Mouse (Mus musculus) lung, adult 2 months (tissue): ENCODE results near the gene Gm47791. TPM values are rescaled to one million over a fixed set of nuclear protein-coding genes. Genes with fewer than 3 reads are reported as not detected.

Source experiments
- DNase-seq: peaks from one replicate; pipeline ENCODE4 v3.0.0; 2022
- H3K4me1 ChIP-seq: fragments of 200-500 bp; 2 replicates; pipeline ENCODE4 v1.6.1; 2011; ENCODE audit warnings: low read length; ENCODE audit not compliant: control insufficient read depth, insufficient read depth
- H3K4me3 ChIP-seq: fragments of 200-500 bp; replicated peaks from 2 replicates; pipeline ENCODE3; 2011; ENCODE audit warnings: low read depth, mild to moderate bottlenecking, control low read depth, low read length; ENCODE audit errors: extremely low read depth
- CTCF ChIP-seq: fragments of 200-500 bp; IDR thresholded peaks from 2 replicates; pipeline ENCODE4 v1.5.1; 2011; ENCODE audit warnings: mild to moderate bottlenecking, low read length, control low read depth; ENCODE audit not compliant: insufficient read depth
- POLR2A ChIP-seq: fragments of 200-500 bp; IDR thresholded peaks from 2 replicates; pipeline ENCODE4 v1.6.1; 2011; ENCODE audit warnings: low read depth, mild to moderate bottlenecking, control low read depth, low read length, borderline replicate concordance; ENCODE audit errors: extremely low read depth
- WGBS: fragments of 180-500 bp; shearing (Covaris S2); methylation state at CpG from one replicate; pipeline ENCODE4 v1.1.7; 2018; 5-methylcytosine and 5-hydroxymethylcytosine counted together
- polyA plus RNA-seq: library from polyadenylated mRNA; depleted of rRNA; stranded (reverse); fragments of >200 nt; gene quantifications from 2 replicates; pipeline ENCODE4 v1.2.3, GENCODE M21; 2012

The Gm47791 gene
- polyA plus RNA-seq, 1 experiment, result not detected

DNA sequence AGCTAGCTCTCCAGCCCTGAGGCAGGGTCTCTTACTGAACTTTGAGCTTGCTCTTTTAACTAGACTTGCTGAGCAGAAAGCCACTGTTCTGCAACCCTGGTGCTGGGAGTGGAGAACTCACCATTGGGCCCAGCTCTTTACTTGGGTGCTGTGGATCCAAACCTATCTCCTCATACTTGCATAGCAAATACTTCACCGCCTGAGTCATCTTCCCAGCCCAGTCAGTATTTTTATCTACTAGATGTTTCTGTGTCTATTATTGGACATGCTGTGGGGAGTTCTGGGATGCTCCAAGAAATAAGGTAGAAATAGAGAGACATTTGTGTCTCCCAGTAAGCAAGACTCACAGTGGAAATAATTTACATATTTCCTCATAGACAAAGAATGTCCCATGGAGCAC is 33.0 kb upstream of the Gm47791 start:
- Histone ChIP-seq H3K4me3 (no peak overlapping the region), H3K4me1 (no peaks in the 10 kb centered on the region)
- no peak for TF ChIP-seq POLR2A
- 94% methylated on average over 1 of the region's 1 CpGs for WGBS
- DNase-seq, result no peak

GRCm38 (mm10) chr1:82803608-82804007 is 32.6 kb upstream of the Gm47791 start:
- peak; percentile 49 for TF ChIP-seq CTCF
- TF ChIP-seq POLR2A, result no peak
- WGBS, result 80% methylated on average over 7 of the region's 7 CpGs
- Histone ChIP-seq H3K4me1 (peaks cover 2% of the 10 kb centered on the region; the same call in 1 of the 2 replicates), H3K4me3 (no peak overlapping the region)
- DNase-seq, result no peak

GRCm38 (mm10) chr1:82801105-82801783 is 30.2 kb upstream of the Gm47791 start:
- TF ChIP-seq POLR2A, result no peak
- no peak for TF ChIP-seq CTCF
- H3K4me3 ChIP-seq, result no peak overlapping the region
- no peak for DNase-seq
- WGBS, result 75% methylated on average over 12 of the region's 12 CpGs
- peaks cover 8% of the 10 kb centered on the region for H3K4me1 ChIP-seq

- WGBS, result 56% methylated on average over 4 of the region's 4 CpGs
- Histone ChIP-seq H3K4me3 (no peak overlapping the region), H3K4me1 (peaks cover 11% of the 10 kb centered on the region)
- DNase-seq, result no peak
- TF ChIP-seq POLR2A, result no peak
- TF ChIP-seq CTCF, result no peak
Measured at GRCm38 (mm10) chr1:82798922-82799321, 27.9 kb upstream of the Gm47791 start.

- 31% methylated on average over 5 of the region's 5 CpGs for WGBS
- Histone ChIP-seq H3K4me1 (peaks cover 11% of the 10 kb centered on the region), H3K4me3 (no peak overlapping the region)
- TF ChIP-seq CTCF (no peak), POLR2A (no peak)
- DNase-seq, result no peak
Measured at GRCm38 (mm10) chr1:82798304-82798703, 27.3 kb upstream of the Gm47791 start.

GRCm38 (mm10) chr1:82797088-82797487 is 26.0 kb upstream of the Gm47791 start:
- H3K4me1 ChIP-seq, result peaks cover 11% of the 10 kb centered on the region
- DNase-seq, result no peak
- no peak for TF ChIP-seq POLR2A
- TF ChIP-seq CTCF, result no peak
- 87% methylated on average over 4 of the region's 4 CpGs for WGBS
- no peak overlapping the region for H3K4me3 ChIP-seq

DNA sequence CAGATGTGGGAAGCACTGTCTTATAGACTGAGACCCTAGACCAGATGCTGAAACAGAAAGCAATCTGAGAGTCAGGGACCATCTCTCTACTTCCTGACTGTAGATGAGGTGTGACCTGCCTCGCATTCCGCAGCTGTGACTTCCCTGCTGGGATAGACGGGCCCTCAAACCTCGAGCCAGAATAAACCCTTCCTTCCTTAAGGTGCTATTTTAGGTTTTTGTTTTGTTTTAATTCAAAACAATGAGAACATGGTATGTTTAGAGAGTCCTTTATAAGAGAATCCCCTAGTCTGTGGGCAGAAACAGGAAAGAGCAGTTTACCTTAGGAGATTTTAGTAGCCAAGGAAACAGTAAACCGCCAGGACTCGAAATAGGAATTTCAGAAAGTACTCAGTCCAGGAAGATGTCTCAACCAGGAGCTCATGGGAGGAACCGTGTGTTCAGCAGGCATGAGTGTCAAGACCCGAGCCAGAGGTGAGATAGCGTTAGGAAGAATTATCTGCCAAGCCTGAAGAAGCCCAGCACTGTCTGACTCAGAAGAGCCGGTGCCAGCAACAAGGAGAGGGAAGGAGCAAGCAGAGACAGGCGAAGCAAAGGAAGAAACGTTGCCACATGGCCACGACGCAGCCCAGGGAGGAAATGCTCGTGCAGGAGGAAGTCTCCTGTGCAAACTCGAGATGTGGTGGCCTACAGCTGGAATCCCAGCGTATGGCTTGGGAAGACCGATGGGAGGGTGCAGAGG is 24.8 kb upstream of the Gm47791 start:
- Histone ChIP-seq H3K4me1 (peaks cover 11% of the 10 kb centered on the region), H3K4me3 (no peak overlapping the region)
- no peak for TF ChIP-seq CTCF
- no peak for TF ChIP-seq POLR2A
- DNase-seq, result no peak
- 33% methylated on average over 18 of the region's 18 CpGs for WGBS

DNA sequence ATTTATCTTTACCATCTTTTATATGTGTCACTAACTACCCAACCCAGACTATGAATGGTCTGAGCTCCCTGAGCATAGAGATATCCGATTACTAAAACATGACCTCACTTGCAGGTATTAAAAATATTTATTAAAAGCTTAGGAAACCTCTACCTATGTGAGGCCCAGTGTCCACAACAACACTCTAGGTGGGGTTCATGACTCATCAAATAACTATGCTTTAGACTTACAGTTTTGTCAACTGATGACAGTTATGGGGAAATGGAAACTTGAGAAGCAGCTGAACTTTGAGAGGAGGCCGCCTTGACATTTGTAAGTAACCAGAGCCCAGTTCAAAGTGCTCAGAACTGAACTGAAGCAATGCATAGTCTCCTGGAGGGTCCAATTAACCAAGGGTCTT is 24.2 kb upstream of the Gm47791 start:
- WGBS, result 64% methylated on average over 2 of the region's 2 CpGs
- Histone ChIP-seq H3K4me1 (peaks cover 11% of the 10 kb centered on the region), H3K4me3 (no peak overlapping the region)
- TF ChIP-seq POLR2A (no peak), CTCF (no peak)
- no peak for DNase-seq

GRCm38 (mm10) chr1:82793986-82794385 is 22.9 kb upstream of the Gm47791 start:
- 78% methylated on average over 4 of the region's 4 CpGs for WGBS
- no peak overlapping the region for H3K4me3 ChIP-seq

GRCm38 (mm10) chr1:82793110-82793509 is 22.1 kb upstream of the Gm47791 start:
- no peak for TF ChIP-seq CTCF
- no peak for TF ChIP-seq POLR2A
- H3K4me1 ChIP-seq, result peaks cover 6% of the 10 kb centered on the region
- 80% methylated on average over 3 of the region's 3 CpGs for WGBS
- no peak overlapping the region for H3K4me3 ChIP-seq
- no peak for DNase-seq

More at GRCm38 (mm10) chr1:82793986-82794385, 22.9 kb upstream of the Gm47791 start:
- DNase-seq, result no peak
- peaks cover 11% of the 10 kb centered on the region for H3K4me1 ChIP-seq
- TF ChIP-seq CTCF (no peak), POLR2A (no peak)

DNA sequence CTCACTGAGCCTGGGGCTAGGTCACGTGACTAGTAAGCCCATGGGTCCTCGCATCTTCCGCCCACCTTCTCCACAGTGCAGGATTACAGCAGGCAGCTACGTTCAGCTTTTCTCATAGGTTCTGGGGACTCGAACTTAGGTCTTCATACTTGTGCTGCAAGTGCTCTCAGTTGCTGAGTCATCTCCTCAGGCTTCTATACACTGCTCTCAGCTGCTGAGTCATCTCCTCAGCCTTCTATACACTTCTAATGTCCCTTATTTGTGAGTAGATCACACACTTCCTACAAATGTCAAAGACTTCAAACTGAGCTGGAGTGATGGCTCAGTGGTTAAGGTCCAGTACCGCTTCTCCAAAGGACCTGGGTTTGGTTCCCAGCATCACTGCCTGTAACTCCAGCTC is 21.2 kb upstream of the Gm47791 start:
- TF ChIP-seq POLR2A (no peak), CTCF (no peak)
- WGBS, result 95% methylated on average over 6 of the region's 6 CpGs

More for the DNA sequence above, 21.2 kb upstream of the Gm47791 start:
- Histone ChIP-seq H3K4me3 (no peak overlapping the region), H3K4me1 (peaks cover 7% of the 10 kb centered on the region)
- DNase-seq, result no peak
